Mouse (Mus musculus): ENCODE results near the gene Col9a2.

Gene Col9a2

GRCm38 (mm10) chr4:121039331-121040115, at the start of gene Col9a2:
Gene Col9a2, plus strand, starts transcription at chr4:121039385.
- DNase-seq (ENCODE audit: low read depth) = no peak

DNA sequence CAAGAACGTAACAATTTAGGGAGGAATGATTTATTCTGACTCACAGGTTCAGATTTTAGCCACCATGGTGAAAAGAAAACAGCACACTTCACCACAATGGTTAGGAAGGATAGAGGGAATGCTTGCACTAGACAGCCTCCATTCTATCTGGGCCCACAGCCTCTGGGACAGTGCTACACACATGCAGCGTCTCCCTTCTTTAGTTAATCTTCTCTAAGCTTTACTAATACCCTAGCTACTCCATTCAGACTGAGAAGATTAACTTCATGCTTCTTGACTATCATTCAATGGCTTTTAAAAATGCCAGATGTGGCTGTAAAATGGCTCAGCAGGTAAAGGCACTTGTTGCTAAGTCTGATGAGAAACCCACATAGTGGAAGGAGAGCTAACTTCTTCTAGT, 46.9 kb upstream of the Col9a2 start:
- no peak for DNase-seq (ENCODE audit: low read depth)

DNA sequence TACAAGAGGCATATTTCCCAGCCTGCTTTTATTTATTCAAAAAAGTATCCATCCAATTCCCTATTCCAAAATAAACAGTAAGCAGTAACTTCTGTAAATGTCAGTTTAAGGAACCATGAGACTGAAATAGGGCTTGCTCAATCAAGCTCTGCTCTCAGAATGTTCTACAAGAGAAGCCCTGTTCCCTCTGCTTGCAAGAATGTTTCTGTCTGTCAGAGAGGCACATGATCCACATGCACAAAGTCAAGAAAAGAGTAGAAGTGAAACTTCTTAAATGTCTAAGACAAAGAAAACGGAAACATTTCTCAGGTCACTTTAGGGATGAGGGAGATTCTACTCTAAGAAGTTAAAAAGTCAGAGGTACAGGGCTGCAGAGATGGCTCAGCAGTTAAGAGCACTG, 46.2 kb upstream of the Col9a2 start:
- DNase-seq (ENCODE audit: low read depth) = peak; percentile 46

GRCm38 (mm10) chr4:120995911-120996310, 43.3 kb upstream of the Col9a2 start:
- DNase-seq (ENCODE audit: low read depth) = no peak

GRCm38 (mm10) chr4:121001042-121001441, 38.1 kb upstream of the Col9a2 start:
- DNase-seq (ENCODE audit: low read depth) = no peak

GRCm38 (mm10) chr4:121001659-121002058, 37.5 kb upstream of the Col9a2 start:
- no peak for DNase-seq (ENCODE audit: low read depth)

DNA sequence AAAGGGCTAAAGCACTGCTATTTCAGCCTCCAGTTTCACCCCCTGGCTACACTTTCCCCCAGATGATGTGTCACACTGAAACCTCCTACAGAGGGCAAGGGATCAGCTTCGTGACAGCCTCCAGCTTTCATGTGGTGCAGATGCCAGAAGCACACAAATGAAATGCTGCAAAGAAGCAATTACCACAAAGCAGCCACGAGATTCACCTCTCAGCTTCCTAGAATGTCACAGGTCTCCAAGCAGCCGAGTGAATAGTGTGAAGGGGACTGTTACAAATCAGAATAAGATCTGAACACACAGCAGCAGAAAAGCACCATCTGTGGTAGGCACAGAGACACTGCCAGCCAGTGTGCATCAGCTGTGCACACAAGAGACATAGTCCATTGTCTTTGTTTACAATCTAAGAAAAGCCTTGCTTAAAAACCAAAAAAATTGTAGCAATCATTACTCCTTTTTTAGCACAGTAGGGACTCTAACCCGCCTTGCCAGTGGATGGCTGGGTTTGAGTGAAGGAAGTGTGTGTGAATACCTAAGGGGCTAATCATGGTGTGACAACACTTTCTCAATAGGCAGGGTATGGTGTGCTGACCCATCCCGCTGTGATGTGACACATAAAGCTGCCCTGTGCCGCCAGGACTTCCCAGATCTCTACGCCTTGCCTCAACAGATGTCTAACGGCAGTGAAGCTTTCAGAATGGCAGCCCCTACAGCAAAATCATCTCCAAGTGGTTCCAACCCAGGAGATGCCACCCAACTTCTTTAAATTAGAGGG, 36.6 kb upstream of the Col9a2 start:
- no peak for DNase-seq (ENCODE audit: low read depth)

- no peak for DNase-seq (ENCODE audit: low read depth)
Observed at GRCm38 (mm10) chr4:121003611-121004091, 35.5 kb upstream of the Col9a2 start.

GRCm38 (mm10) chr4:121004679-121005078, 34.5 kb upstream of the Col9a2 start:
- DNase-seq (ENCODE audit: low read depth) = no peak

- no peak for DNase-seq (ENCODE audit: low read depth)
Observed at GRCm38 (mm10) chr4:121007006-121007405, 32.2 kb upstream of the Col9a2 start.

DNA sequence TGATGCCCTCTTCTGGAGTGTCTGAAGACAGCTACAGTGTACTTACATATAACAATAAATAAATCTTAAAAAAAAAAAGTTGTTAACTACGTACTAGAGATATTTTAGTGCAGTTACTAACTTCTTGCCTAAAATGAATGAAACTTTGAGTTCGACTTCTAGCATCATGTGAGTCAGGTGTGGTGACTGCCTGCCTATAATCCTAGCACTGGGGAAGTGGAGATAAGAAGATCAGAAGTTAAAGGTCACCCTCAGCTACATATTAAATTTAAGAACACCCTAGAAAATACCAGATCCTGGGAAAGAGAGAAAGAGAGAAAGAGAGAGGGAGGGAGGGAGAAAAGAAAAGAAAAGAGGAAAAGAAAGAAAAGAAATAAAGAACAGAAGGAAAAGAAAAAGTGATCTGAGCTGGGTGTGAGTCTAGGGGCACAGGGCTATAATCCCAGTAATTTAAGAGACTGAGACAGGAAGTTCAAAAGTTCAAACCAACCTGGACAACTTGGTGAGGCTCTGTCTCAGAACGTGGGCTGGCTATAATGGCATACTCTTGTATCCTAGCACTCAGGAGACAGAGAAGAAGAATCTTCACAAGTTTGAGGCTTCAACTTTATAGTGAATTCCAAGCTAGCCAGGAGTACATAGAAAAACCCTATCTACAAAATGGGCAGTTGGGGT, 31.0 kb upstream of the Col9a2 start:
- DNase-seq (ENCODE audit: low read depth) = no peak

- no peak for DNase-seq (ENCODE audit: low read depth)
Observed at GRCm38 (mm10) chr4:121009151-121009550, 30.0 kb upstream of the Col9a2 start.

- DNase-seq (ENCODE audit: low read depth) = no peak
Observed at GRCm38 (mm10) chr4:121010770-121011549, 28.2 kb upstream of the Col9a2 start.

DNA sequence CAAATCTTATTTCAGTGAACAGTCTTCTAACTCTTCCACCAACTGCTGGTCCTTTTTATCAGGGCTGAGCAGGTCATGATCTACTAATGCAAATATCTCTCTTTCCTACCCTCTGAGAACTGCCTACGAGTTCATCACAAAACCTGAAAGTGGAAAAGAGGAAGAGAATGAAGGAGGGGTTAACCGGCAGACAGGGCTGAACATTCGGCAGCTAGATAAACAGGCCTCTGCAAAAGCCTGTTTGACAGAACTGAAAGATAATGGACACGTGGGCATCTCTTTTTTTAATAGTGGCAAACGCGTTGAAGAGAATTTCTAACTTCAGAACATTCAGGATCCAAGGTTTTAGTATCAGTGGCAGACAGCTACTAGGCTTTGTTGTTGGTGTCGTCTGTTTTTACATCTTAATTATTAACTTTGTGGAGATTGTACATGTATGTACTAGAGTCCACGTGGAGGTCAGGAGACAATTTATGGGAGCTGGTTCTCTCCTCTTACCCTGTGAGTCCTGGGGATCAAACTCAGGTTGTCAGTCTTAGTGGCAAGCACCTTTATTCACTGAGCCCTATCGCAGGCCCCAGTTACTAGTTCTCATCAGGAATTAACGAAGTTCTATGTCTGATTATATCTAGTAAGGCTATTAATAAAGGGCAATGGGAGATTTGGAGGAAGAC, 24.5 kb upstream of the Col9a2 start:
- no peak for DNase-seq (ENCODE audit: low read depth)

GRCm38 (mm10) chr4:121015268-121015659, 23.9 kb upstream of the Col9a2 start:
- no peak for DNase-seq (ENCODE audit: low read depth)

DNA sequence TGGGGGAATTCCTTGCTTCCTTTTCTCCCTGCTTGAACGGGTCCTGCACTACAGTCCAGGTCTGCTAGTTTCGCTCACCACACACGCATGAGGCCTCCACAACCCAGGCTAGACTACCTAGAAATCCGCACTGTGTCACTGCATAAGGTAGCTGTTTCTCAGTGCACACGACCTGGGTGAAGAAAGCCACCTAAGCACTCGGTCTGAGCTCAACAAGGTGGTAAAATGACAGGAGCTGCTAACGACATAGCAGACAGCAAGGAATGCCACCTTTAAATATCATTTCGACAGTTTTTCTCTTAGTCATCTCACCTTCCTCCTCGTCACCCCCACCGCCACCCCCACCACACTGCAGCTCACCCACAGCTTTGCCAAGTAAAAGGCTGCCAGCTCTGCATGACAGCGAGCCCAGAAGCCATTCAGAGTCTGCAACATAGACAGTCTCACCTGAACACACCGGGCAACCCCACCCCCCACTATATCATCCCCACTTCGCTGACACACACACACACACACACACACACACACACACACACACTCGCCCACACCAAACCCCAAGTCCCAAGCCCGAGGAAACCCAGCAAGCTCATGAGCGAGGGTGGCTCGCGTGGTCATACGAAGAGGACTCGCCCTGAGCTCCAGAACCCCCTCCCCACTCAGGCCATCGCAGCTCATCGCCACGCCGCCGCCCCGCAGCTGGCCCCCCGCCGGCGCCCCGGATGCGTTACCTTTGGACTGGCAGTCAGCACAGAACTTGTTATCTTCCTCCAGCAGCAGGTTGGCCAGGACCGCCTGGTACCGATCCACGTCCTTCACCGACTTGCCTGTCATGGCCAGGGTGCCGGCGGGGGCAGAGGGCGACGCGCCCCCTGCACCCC, 22.9 kb upstream of the Col9a2 start:
- no peak for DNase-seq (ENCODE audit: low read depth)

DNA sequence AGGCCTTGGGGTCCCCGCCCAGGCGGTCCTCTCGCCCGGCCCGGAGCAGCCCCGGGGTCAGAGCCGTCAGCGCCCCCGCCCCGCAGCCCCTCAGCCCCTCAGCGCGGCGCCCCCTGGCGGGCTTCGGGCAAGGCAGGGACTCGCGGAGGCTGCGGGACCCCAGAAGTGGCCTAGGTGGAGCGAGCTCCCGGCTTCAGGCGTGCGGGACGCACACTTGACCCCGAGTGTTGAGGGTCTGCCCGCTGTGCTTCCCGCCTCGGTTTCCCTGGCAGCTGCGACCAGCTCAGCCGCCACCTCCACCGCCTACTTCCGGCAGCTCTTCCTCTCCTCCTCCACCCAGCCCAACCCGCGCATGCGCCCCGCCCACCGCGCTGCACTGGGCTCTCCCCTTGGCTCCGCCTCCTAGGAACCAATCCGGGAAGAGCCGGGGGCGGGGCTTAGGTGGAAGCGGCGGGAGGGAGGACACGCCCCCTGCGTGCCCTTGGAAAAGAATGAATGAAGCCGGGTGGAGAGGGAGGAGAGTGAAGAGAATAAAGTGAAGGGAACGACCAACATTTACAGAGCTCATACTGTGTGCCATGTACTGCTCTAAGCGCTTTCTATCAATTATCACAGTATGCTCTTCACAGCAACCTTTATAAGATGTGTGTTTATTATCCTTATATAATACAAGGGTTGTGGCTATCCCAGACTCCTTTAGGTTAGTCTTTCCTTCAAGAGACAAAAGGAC, 22.1 kb upstream of the Col9a2 start, which contains the start of gene Smap2:
Gene Smap2, minus strand, starts transcription at position 320 of the 730 bp plus-strand sequence.
- DNase-seq (ENCODE audit: low read depth) = peak; percentile 85

DNA sequence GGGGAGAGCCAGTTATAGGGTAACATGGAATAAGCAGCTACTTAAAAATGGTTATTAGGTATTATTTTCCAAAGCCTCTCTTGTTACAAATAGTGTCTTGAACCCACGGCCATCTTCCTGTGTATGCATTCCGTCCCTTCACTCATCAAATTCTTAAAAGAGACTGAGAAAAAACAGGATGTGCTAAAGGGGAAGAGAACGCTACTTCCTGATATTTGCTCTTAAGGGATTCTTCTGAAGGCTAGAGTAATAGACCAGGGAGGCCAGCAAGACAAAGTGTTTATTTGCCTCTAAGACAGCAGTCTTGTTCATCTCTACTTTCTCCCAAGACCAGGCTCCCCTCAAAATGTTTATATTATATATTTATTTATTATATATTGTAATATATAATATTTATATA, 20.9 kb upstream of the Col9a2 start:
- DNase-seq (ENCODE audit: low read depth) = no peak

DNA sequence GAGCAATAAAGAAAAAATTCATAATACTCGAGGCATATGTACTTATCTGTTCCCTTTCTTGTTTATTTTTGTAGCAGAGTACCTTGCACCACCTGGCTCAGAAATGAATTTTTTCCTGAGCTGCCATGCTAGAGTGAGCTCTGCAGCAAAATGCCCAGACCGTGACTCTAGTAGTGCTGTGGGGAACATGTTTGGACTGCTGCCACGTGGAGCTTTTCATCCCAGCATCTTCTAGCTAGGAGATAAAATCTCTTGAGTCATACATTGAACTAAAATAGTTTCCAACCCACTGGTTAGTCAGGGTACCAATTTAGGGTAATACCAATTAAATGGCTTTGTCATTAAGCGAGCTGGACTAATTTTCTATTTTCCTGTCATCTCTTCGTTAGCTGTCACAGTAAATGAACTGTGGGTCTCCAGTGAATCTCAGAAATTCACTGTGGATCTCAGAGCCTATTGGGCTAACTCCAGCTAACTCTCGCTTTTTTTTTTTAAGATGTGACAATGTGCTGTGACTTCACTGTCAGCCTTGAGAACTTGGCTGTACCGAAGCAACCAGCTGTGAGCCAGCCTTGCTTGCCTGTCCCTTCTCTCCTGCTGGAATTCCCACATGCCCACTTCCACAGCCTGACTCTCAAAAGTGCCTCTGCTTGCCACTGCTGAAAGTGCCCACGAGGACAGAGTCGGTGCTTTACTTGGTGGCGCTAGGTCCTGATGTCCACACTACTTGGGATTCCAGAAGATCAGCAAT, 19.0 kb upstream of the Col9a2 start:
- peak; percentile 25 for DNase-seq (ENCODE audit: low read depth)

Measured in fibroblast of lung, adult 2 months (primary cell).